Mouse (Mus musculus) hindlimb bud, embryonic 11.5 days (tissue): Measurements from ENCODE around the gene Dna2.
A peak's percentile ranks its signal among the peaks of the same experiment; 100 is the strongest.

Experiments used
- DNase-seq: peaks from one replicate; pipeline ENCODE4 v3.0.0-alpha.2; 2012; ENCODE audit warnings: low read depth, low spot score; ENCODE audit errors: extremely low spot score

Gene Dna2

DNA sequence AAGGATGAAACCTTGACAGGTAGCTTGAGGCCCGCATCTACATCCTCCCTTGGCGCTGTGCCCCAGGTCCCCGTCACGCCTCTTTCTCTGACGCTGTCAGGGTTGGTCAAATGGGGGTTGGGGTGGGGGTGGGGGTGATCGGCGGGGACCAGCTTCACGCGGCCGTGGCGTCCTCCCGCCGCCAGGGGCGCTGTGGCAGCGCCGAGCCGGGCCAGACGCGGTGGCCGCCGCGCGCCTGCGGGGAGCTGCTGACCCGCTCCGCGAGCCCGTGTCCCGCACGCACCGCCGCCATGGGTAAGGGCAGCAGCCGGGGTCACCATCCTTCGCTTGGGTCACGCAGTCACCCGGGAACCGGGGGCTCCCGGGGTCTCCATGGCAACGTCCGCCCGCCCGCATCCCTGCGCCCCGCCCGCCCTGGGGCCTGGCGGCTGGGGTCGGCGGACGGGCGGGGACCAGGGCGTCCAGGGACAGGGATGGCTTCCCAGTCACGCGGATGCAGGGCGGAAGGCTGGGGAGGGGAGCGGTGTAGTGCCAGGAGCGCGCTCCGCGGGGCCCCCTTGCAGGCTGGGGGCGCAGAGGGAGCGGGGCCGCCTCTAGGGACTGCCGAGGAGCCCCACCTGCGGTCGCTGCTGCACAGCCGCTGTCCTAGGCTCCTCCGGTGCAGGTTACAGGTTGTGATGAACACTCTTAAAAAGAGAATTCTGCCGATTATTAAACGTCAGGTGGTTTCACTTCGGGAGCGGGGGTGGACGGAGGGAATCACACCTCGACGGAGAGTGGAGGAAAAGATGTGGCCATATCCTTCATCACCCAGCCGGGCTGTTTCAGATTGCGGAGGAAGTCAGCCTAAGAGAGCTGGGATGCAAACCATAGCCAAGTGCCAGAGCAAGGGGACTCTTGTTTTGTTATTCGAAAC, 33.5 kb downstream of the Dna2 start, which contains the start of gene Rufy2:
Rufy2 (plus strand) TSS at position 185 of the 916 bp plus-strand sequence.
- peak; percentile 39 for DNase-seq

DNA sequence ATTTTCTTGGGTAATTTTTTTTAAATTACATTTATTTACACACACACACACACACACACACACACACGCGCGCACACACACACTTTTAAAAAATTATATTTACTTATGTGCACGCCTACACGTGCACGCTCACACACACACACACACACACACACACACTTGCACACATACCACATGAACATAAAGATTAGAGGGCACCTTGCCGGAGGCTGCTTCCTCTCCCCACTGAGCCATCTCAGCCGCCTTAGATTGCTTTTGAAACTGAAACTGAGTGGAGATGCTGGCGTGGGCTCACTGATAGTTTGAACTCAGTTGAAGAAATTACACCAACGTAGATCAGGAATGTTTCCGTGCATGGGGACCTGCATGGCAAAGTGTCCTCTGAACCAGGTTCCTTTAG, 37.2 kb downstream of the Dna2 start:
- no peak for DNase-seq

GRCm38 (mm10) chr10:62984495-62984894, 37.7 kb downstream of the Dna2 start:
- no peak for DNase-seq

- DNase-seq = peak; percentile 12
Observed at GRCm38 (mm10) chr10:62987341-62987740, 40.5 kb downstream of the Dna2 start.

DNA sequence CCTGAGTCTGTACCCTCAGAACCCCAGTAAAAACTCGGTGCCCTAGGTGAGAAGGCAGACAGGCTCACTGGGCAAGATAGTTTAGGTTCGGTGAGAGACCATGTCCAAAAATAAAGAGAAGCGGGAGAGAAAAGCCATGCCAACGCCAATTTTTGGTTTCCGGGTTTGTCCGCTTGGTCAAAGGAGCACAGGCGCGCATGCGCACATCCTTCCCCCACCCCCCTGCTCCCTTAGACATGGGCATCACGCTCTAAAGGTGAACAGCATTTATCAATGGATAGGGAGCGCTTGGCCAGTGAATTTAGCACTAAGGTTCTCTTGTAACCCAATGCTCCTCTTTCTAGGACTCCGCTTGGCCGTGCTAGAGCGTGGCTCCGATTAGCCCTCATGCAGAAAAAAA, 43.8 kb downstream of the Dna2 start:
- DNase-seq = no peak

- DNase-seq = no peak
Observed at GRCm38 (mm10) chr10:62993991-62994390, 47.2 kb downstream of the Dna2 start.

GRCm38 (mm10) chr10:63000584-63000983, 53.8 kb downstream of the Dna2 start:
- no peak for DNase-seq

- DNase-seq = no peak
Observed at GRCm38 (mm10) chr10:63003252-63003651, 56.4 kb downstream of the Dna2 start.

DNA sequence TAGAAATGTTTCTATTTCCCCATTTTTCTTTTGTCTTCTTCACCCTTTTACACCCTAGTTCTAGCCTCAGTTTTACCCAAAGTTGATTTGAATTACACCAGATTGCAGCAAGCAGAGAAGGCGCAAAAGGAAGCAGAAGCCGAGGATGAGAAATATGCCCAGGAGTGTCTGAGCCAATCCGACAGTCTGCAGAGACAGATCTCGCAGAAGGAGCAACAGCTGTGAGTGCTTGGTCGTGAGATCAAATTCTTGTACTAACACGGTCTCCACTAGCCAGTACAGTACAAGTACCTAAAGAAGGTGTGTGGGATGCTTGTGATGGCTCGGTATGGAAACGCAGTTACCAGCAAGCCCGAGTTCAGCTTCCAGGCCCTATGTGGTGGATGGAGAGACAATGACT, 57.7 kb downstream of the Dna2 start:
- no peak for DNase-seq

DNA sequence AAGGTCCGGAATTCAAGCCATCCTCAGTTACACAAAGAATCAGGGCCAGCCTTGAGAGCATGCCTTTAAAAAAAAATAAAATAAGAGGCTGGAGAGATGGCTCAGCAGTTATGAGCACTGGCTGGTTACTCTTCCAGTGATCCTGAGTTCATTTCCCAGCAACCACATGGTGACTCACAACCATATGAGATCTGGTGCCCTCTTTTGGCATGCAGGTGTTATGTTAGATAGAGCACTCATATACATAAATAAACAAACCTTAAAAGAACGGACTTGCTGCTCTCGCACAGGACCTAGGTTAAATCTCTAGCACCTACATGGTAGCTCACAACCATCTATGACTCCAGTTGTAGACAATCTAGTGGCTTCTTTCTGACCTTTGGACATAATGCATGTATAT, 61.4 kb downstream of the Dna2 start:
- no peak for DNase-seq

DNA sequence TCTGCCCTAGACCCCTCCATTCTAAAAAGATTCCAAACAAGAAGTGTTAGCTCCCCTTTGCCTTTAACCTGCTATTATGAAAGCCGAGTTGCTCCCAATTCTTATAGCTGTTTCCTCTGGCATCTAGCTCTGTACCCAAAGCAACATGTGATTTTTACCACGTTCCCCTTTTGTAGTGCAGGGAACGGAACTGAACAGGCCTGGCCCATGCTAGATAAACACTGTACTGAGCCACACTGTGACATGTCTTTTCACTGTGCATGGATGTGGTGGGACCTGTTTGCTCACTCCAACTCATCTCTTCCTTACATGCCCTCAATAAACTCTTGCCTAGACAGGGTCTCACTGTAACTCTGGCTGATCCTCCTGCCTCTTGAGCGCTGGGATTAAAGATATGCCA, 63.4 kb downstream of the Dna2 start:
- no peak for DNase-seq

GRCm38 (mm10) chr10:63011556-63011955, 64.7 kb downstream of the Dna2 start:
- no peak for DNase-seq

- DNase-seq = no peak
Observed at GRCm38 (mm10) chr10:63013476-63013875, 66.7 kb downstream of the Dna2 start.

DNA sequence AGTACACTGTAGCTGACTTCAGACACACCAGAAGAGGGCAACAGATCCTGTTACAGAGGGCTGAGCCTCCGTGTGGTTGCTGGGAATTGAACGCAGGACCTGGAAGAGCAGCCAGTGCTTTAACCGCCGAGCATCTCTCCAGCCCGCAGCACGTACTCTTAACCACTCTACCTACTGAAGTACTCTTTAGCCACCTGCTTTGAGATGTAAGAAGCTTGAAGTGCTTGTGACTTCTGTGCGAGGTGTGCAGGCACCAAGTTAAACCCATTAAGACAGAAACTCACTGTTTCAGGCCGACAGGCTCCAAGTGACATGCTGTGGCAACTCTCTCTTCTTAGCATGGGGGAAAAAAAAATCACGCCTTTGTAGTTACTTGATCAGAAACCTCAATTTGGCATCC, 67.3 kb downstream of the Dna2 start:
- no peak for DNase-seq

GRCm38 (mm10) chr10:63019304-63019703, 72.5 kb downstream of the Dna2 start:
- no peak for DNase-seq

GRCm38 (mm10) chr10:63021702-63022101, 74.9 kb downstream of the Dna2 start:
- no peak for DNase-seq

DNA sequence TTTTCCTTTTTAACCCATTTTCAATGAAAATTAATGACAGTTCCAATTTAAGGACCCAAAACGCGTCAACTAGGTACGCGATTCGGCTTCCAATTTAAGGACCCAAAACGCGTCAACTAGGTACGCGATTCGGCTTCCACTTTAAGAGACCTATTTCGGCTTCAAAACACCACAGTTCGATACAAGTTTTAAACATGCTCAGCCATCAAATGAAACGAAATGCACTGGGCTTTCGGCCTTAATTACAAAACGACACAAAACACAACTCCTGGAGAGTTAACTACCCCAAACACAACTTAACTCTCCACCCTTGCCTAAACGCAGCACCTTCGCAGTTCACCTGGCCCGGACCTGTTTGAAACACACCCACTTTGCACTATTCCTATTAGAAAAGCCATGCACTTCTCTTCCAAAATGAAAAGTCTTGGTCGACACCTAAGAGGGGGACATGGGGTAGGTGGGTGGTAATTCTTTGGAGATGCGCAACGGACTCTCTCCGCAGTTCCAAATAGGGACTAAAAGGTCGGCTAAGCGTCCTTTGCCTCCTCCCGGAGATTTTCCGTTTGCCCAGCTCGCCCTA, 75.8 kb downstream of the Dna2 start:
- DNase-seq = no peak

DNA sequence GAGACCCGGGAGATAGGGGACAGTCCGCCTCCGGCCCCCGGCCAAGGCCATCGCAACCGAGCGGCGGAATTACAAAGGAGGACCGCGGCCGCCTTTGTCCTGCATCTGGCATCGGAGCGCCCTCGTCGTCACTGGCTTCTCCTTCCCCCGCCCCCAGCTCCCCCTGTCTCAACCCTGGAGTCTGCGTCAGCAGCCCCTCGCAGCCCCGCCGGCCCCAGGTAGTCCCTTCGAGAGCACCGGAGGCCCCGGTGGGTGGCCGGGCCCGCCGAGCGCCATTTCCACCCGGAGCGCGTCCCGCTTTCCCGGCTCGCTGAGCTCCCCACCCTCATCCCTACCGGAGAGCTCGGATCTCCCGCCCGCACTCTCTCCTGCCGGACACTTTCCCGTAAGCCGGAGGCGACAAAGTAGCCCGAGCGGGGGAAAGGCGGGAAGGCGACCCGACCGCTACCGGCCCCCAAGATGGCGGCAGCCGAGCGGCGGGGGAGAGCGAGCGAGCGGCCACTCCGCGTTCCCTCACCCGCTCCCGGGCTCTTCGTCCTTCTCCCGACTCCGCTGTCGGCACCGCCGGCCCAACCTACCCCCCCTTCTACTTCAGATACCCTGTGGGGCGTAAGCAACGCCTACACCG, 76.4 kb downstream of the Dna2 start:
- no peak for DNase-seq
